Comparison of ENCODE assay signal across 9 mouse cellular contexts in the genomic region with DNA sequence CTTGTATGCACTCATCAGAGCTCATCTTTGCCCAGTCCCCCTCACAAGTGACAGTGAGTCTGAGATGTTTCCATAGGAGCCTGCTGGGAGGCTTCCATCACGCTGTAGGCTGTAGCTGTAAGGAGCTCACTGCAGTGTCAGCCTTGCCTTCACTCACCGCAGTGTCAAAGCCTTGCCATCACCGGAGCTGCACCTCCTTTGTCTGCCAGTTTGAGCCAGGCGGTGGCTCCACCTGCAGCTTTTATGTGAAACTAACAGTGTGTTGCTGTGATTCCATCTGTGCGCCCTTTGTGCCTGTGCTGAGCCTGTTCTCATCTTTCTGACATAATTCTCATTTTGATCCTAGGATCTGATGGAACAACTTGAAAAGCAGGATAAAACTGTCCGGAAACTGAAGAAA. TPM values are rescaled to one million over a fixed set of nuclear protein-coding genes. Genes with fewer than 3 reads are reported as not detected.
DNase-seq lines count a peak whose midpoint lies in the region; ATAC-seq and TF ChIP-seq lines count a peak whose summit lies in the region.
"Had no signal": no experiment of that assay in that cellular context is flagged by ENCODE, and none has a peak within 500 bp of the region (broad histone marks: within the 10 kb centered on the region; RNA-seq: fewer than 3 reads in every experiment).

No protein-coding gene starts in this region.

- H3K9me3 ChIP-seq in hindbrain, postnatal 0 days (ENCODE audit: low read length) = no peaks in the 10 kb centered on the region
- H3K9me3 ChIP-seq in neural tube, embryonic 14.5 days (ENCODE audit: control insufficient read depth, low read length) = no peaks in the 10 kb centered on the region

- no peaks in the 10 kb centered on the region for H3K27me3 ChIP-seq in hindbrain, postnatal 0 days (ENCODE audit: insufficient read depth, low read length)
- H3K27me3 ChIP-seq in neural tube, embryonic 14.5 days (ENCODE audit: control insufficient read depth, insufficient read depth, low read length) = no peaks in the 10 kb centered on the region

- H3K4me2 ChIP-seq in hindbrain, postnatal 0 days (ENCODE audit: low read depth, low read length) = no peak overlapping the region
- no peak overlapping the region for H3K4me2 ChIP-seq in neural tube, embryonic 14.5 days (ENCODE audit: low read depth, low read length)

- peak; percentile 55; the same call in 1 of the 2 replicates for ATAC-seq in hindbrain, postnatal 0 days
- peak; percentile 41; the same call in 1 of the 2 replicates for ATAC-seq in neural tube, embryonic 14.5 days (ENCODE audit: low read depth)

- no peak overlapping the region for H3K4me3 ChIP-seq in hindbrain, postnatal 0 days (ENCODE audit: low read length)
- H3K4me3 ChIP-seq in neural tube, embryonic 14.5 days (ENCODE audit: low read depth, low read length) = no peak overlapping the region

- H3K27ac ChIP-seq in hindbrain, postnatal 0 days = peak overlapping the region; percentile 41; the same call in 1 of the 2 replicates
- no peak overlapping the region for H3K27ac ChIP-seq in neural tube, embryonic 14.5 days (ENCODE audit: low read depth, low read length)

- peak; percentile 39 for DNase-seq in heart, postnatal 4 days
- DNase-seq in heart, adult 9 months (ENCODE audit: low spot score in 2 of 2) = no peak
- DNase-seq in thymus, postnatal 4 days = peak; percentile 30
- DNase-seq in thymus, postnatal 10 days (ENCODE audit: low spot score in 2 of 2) = no peak
- DNase-seq in cerebellum, postnatal 36 days = peak; percentile 81 to 84
- DNase-seq in hindbrain, postnatal 0 days (ENCODE audit: low spot score) = peak; percentile 69
- no peak for DNase-seq in urinary bladder, postnatal 25 days (ENCODE audit: low spot score)

- no peak overlapping the region for H3K9ac ChIP-seq in hindbrain, postnatal 0 days (replicated peaks; ENCODE audit: low read length)
- H3K9ac ChIP-seq in neural tube, embryonic 14.5 days (replicated peaks; ENCODE audit: low read depth, low read length) = no peak overlapping the region

- peak; percentile 62 for TF ChIP-seq CTCF in hindbrain, postnatal 0 days (IDR thresholded peaks at IDR 0.05; ENCODE audit: low read depth)

- peaks cover 30% of the 10 kb centered on the region for H3K36me3 ChIP-seq in hindbrain, postnatal 0 days (ENCODE audit: insufficient read depth, low read length)
- H3K36me3 ChIP-seq in neural tube, embryonic 14.5 days (ENCODE audit: control insufficient read depth, insufficient read depth, low read length) = peaks cover 32% of the 10 kb centered on the region

- 37% methylated on average over 6 of the region's 6 CpGs for WGBS in hindbrain, postnatal 0 days
- WGBS in neural tube, embryonic 14.5 days = 48% methylated on average over 6 of the region's 6 CpGs

- no peaks in the 10 kb centered on the region for H3K4me1 ChIP-seq in hindbrain, postnatal 0 days (ENCODE audit: insufficient read depth, low read length)
- no peaks in the 10 kb centered on the region for H3K4me1 ChIP-seq in neural tube, embryonic 14.5 days (ENCODE audit: control insufficient read depth, insufficient read depth, low read length)

RNA-seq across cellular contexts. Expression of a gene that starts 34.5 kb away (rescaled TPM):
- total RNA-seq in heart, postnatal 4 days (2021) = 1 to 10 TPM; 3.6 to 5.5 TPM
- 0.26 and 0.75 TPM in 2 replicates for total RNA-seq in hindbrain, postnatal 0 days (2014; rRNA removed)
- polyA plus RNA-seq in hindbrain, postnatal 0 days (2015; fragmentation: Nextera tagmentation; extraction: Ambion mirVana) = 0.30 and 0.44 TPM in 2 replicates
- 0.40 and 0.84 TPM in 2 replicates for polyA plus RNA-seq in neural tube, embryonic 14.5 days (2014; fragmentation: Nextera tagmentation; extraction: Ambion mirVana)
- polyA plus RNA-seq: macrophage had no signal

Comparison
In these comparisons a context has a peak if more than half of its experiments do, and no peak if none do; other contexts are left out.
1. DNase-seq: peak in heart, postnatal 4 days (single experiment), thymus, postnatal 4 days (single experiment), cerebellum, postnatal 36 days (2 of 2) and hindbrain, postnatal 0 days (single experiment); none in heart, adult 9 months (0 of 2), thymus, postnatal 10 days (0 of 2) and urinary bladder, postnatal 25 days (single experiment).